Mouse (Mus musculus): ENCODE data around the gene Pola1. TPM values are rescaled to one million over a fixed set of nuclear protein-coding genes. Genes with fewer than 3 reads are reported as not detected.

Gene Pola1
- total and polyA plus RNA-seq, 3 experiments: 29.3 to 38.0 (median 29.6) TPM

- no peak overlapping the region for H3K4me2 ChIP-seq (ENCODE audit: insufficient read depth, low read depth, poor library complexity, severe bottlenecking)
- H3K27ac ChIP-seq (ENCODE audit: insufficient read depth, low read depth): no peak overlapping the region
- peaks cover 10% of the 10 kb centered on the region for H3K27me3 ChIP-seq (replicated peaks)
- no peak overlapping the region for H3K4me3 ChIP-seq (replicated peaks in 1 of 3; ENCODE audit: low read depth in 2 of 3, low read length in 2 of 3, poor library complexity in 1 of 3)
- H3K9me3 ChIP-seq (replicated peaks; ENCODE audit: low read length): no peaks in the 10 kb centered on the region
- H3K9ac ChIP-seq (ENCODE audit: insufficient read depth, low read depth): no peak overlapping the region
- dilution Hi-C loops (cut with MboI; ENCODE audit: extremely low pct_ligation_motif_present, extremely low pct_unique_long_range_greater_than_20kb, low sequenced_read_pairs) (no loop called here), in situ Hi-C loops (cut with MboI; ENCODE audit: low pct_ligation_motif_present, low pct_unique_long_range_greater_than_20kb, low sequenced_read_pairs) (no loop called here)
- H3K79me2 ChIP-seq (replicated peaks; ENCODE audit: control insufficient read depth, extremely low read depth, insufficient read depth, poor library complexity, severe bottlenecking): no peaks in the 10 kb centered on the region
- TF ChIP-seq ELF1 (IDR thresholded peaks at IDR 0.05; ENCODE audit: low read depth, low read length) (no peak), ZMIZ1 (IDR thresholded peaks at IDR 0.05; ENCODE audit: low read depth, low read length) (no peak), MYC (IDR thresholded peaks at IDR 0.05; ENCODE audit: low read depth, low read length) (no peak)
- no peak for DNase-seq (ENCODE audit: extremely low read depth)
- peaks cover 0 to 2% of the 10 kb centered on the region in 2 experiments for H3K36me3 ChIP-seq (replicated peaks in 1 of 2; ENCODE audit: control insufficient read depth in 1 of 2, insufficient read depth in 1 of 2, low read length in 1 of 2)
- H3K4me1 ChIP-seq (ENCODE audit: control insufficient read depth in 1 of 2, insufficient read depth in 2 of 2): peaks cover 0 to 11% of the 10 kb centered on the region in 2 experiments; a peak in 2 of 4 replicates
These were observed 331.7 kb downstream of the Pola1 start for GRCm38 (mm10) chrX:93300183-93300815.

- H3K36me3 ChIP-seq (replicated peaks in 1 of 2; ENCODE audit: control insufficient read depth in 1 of 2, insufficient read depth in 1 of 2, low read length in 1 of 2): no peaks in the 10 kb centered on the region
- DNase-seq (ENCODE audit: extremely low read depth): no peak
- H3K9ac ChIP-seq (ENCODE audit: insufficient read depth, low read depth): no peak overlapping the region
- in situ Hi-C loops (cut with MboI; ENCODE audit: low pct_ligation_motif_present, low pct_unique_long_range_greater_than_20kb, low sequenced_read_pairs) (no loop called here), dilution Hi-C loops (cut with MboI; ENCODE audit: extremely low pct_ligation_motif_present, extremely low pct_unique_long_range_greater_than_20kb, low sequenced_read_pairs) (no loop called here)
- TF ChIP-seq USF2 (conservative IDR thresholded peaks at IDR 0.05; ENCODE audit: low read depth, low read length): no peak
- TF ChIP-seq ELF1 (IDR thresholded peaks at IDR 0.05; ENCODE audit: low read depth, low read length): no peak
- no peak for TF ChIP-seq SIN3A (IDR thresholded peaks at IDR 0.05; ENCODE audit: low read length)
- no peak for TF ChIP-seq TBP (conservative IDR thresholded peaks at IDR 0.05; ENCODE audit: low read depth, low read length)
- no peak for TF ChIP-seq MAFK (IDR thresholded peaks at IDR 0.05; ENCODE audit: insufficient replicate concordance, low read length)
- TF ChIP-seq POLR2AphosphoS2 (IDR thresholded peaks at IDR 0.05; ENCODE audit: low read depth, low read length): no peak
- TF ChIP-seq EP300 (IDR thresholded peaks at IDR 0.05; ENCODE audit: low read length): no peak
- TF ChIP-seq MXI1 (IDR thresholded peaks at IDR 0.05; ENCODE audit: low read depth, low read length): no peak
- TF ChIP-seq CHD2 (IDR thresholded peaks at IDR 0.05; ENCODE audit: low read length): no peak
- TF ChIP-seq HCFC1 (IDR thresholded peaks at IDR 0.05; ENCODE audit: low read depth, low read length): no peak
- no peaks in the 10 kb centered on the region for H3K79me2 ChIP-seq (replicated peaks; ENCODE audit: control insufficient read depth, extremely low read depth, insufficient read depth, poor library complexity, severe bottlenecking)
- H3K9me3 ChIP-seq (replicated peaks; ENCODE audit: low read length): no peaks in the 10 kb centered on the region
- no peak overlapping the region for H3K4me3 ChIP-seq (replicated peaks in 1 of 3; ENCODE audit: low read depth in 2 of 3, low read length in 2 of 3, poor library complexity in 1 of 3)
- peaks cover 11% of the 10 kb centered on the region for H3K27me3 ChIP-seq (replicated peaks)
- H3K4me1 ChIP-seq (ENCODE audit: control insufficient read depth in 1 of 2, insufficient read depth in 2 of 2): peaks cover 0 to 11% of the 10 kb centered on the region in 2 experiments; a peak in 2 of 4 replicates
- H3K4me2 ChIP-seq (ENCODE audit: insufficient read depth, low read depth, poor library complexity, severe bottlenecking): no peak overlapping the region
- no peak overlapping the region for H3K27ac ChIP-seq (ENCODE audit: insufficient read depth, low read depth)
These were observed 332.2 kb downstream of the Pola1 start for GRCm38 (mm10) chrX:93299771-93300170.

- peaks cover 13% of the 10 kb centered on the region for H3K27me3 ChIP-seq (replicated peaks)
- no peak for DNase-seq (ENCODE audit: extremely low read depth)
- H3K4me1 ChIP-seq (ENCODE audit: control insufficient read depth in 1 of 2, insufficient read depth in 2 of 2): peaks cover 0 to 11% of the 10 kb centered on the region in 2 experiments; a peak in 2 of 4 replicates
- in situ Hi-C loops (cut with MboI; ENCODE audit: low pct_ligation_motif_present, low pct_unique_long_range_greater_than_20kb, low sequenced_read_pairs) (no loop called here), dilution Hi-C loops (cut with MboI; ENCODE audit: extremely low pct_ligation_motif_present, extremely low pct_unique_long_range_greater_than_20kb, low sequenced_read_pairs) (no loop called here)
- no peaks in the 10 kb centered on the region for H3K79me2 ChIP-seq (replicated peaks; ENCODE audit: control insufficient read depth, extremely low read depth, insufficient read depth, poor library complexity, severe bottlenecking)
- no peak overlapping the region for H3K27ac ChIP-seq (ENCODE audit: insufficient read depth, low read depth)
- TF ChIP-seq MAFK (IDR thresholded peaks at IDR 0.05; ENCODE audit: insufficient replicate concordance, low read length) (no peak), JUN (IDR thresholded peaks at IDR 0.05; ENCODE audit: insufficient read depth, low read depth, low read length) (no peak), MEF2A (IDR thresholded peaks at IDR 0.05; ENCODE audit: borderline replicate concordance, low read depth, low read length) (no peak)
- no peaks in the 10 kb centered on the region for H3K36me3 ChIP-seq (replicated peaks in 1 of 2; ENCODE audit: control insufficient read depth in 1 of 2, insufficient read depth in 1 of 2, low read length in 1 of 2)
- no peak overlapping the region for H3K4me3 ChIP-seq (replicated peaks in 1 of 3; ENCODE audit: low read depth in 2 of 3, low read length in 2 of 3, poor library complexity in 1 of 3)
- no peak overlapping the region for H3K9ac ChIP-seq (ENCODE audit: insufficient read depth, low read depth)
- no peaks in the 10 kb centered on the region for H3K9me3 ChIP-seq (replicated peaks; ENCODE audit: low read length)
- no peak overlapping the region for H3K4me2 ChIP-seq (ENCODE audit: insufficient read depth, low read depth, poor library complexity, severe bottlenecking)
These were observed 332.8 kb downstream of the Pola1 start for GRCm38 (mm10) chrX:93299046-93299626.
